Mouse (Mus musculus): Measurements from ENCODE around the gene Olfr697. TPM values are rescaled to one million over a fixed set of nuclear protein-coding genes. Genes with fewer than 3 reads are reported as not detected.

The Olfr697 gene
- polyA plus RNA-seq, 1 experiment, result not detected

GRCm38 (mm10) chr7:106692976-106693375 lies 49.3 kb downstream of the Olfr697 start:
- DNase-seq (ENCODE audit: low read depth), result no peak
- no peak for TF ChIP-seq CTCF (IDR thresholded peaks at IDR 0.05; ENCODE audit: borderline replicate concordance, extremely low read depth, insufficient read depth, insufficient read length)
- TF ChIP-seq POLR2A (IDR thresholded peaks at IDR 0.05; ENCODE audit: borderline replicate concordance, extremely low read depth, insufficient read depth, insufficient read length, poor library complexity, severe bottlenecking), result no peak

GRCm38 (mm10) chr7:106691714-106692113 lies 50.5 kb downstream of the Olfr697 start, which contains the start of gene Olfr694:
Olfr694 (minus strand) TSS chr7:106691814.
- no peak for DNase-seq (ENCODE audit: low read depth)
- TF ChIP-seq CTCF (IDR thresholded peaks at IDR 0.05; ENCODE audit: borderline replicate concordance, extremely low read depth, insufficient read depth, insufficient read length), result no peak
- TF ChIP-seq POLR2A (IDR thresholded peaks at IDR 0.05; ENCODE audit: borderline replicate concordance, extremely low read depth, insufficient read depth, insufficient read length, poor library complexity, severe bottlenecking), result no peak

Other genes starting within 250 kb of the Olfr697 start
- gene Olfr693, start 61.9 kb downstream of the Olfr697 start, polyA plus RNA-seq (2012; rRNA removed), result 0.01 TPM in 1 of 2 replicates, not detected in the other
- gene Olfr694, start 50.6 kb downstream of the Olfr697 start, polyA plus RNA-seq (2012; rRNA removed), result not detected in 2 replicates
- not detected in 2 replicates for gene Olfr695, start 26.0 kb downstream of the Olfr697 start, polyA plus RNA-seq (2012; rRNA removed)
- not detected in 2 replicates for gene Olfr698, start 13.0 kb upstream of the Olfr697 start, polyA plus RNA-seq (2012; rRNA removed)
- not detected in 2 replicates for gene Olfr699, start 50.8 kb upstream of the Olfr697 start, polyA plus RNA-seq (2012; rRNA removed)
- not detected in 2 replicates for gene Olfr700, start 66.4 kb upstream of the Olfr697 start, polyA plus RNA-seq (2012; rRNA removed)
- gene Olfr701, start 71.7 kb upstream of the Olfr697 start, polyA plus RNA-seq (2012; rRNA removed), result not detected in 2 replicates
- not detected in 2 replicates for gene Olfr702, start 91.5 kb upstream of the Olfr697 start, polyA plus RNA-seq (2012; rRNA removed)
- gene Olfr703, start 100.9 kb upstream of the Olfr697 start, polyA plus RNA-seq (2012; rRNA removed), result not detected in 2 replicates
- not detected in 2 replicates for gene Olfr704, start 120.7 kb upstream of the Olfr697 start, polyA plus RNA-seq (2012; rRNA removed)
- not detected in 2 replicates for gene Olfr705, start 134.4 kb upstream of the Olfr697 start, polyA plus RNA-seq (2012; rRNA removed)
- gene Olfr706, start 145.7 kb upstream of the Olfr697 start, polyA plus RNA-seq (2012; rRNA removed), result not detected in 2 replicates
- not detected in 2 replicates for gene Olfr707, start 158.8 kb upstream of the Olfr697 start, polyA plus RNA-seq (2012; rRNA removed)
- not detected in 2 replicates for gene Olfr1532-ps1, start 165.6 kb upstream of the Olfr697 start, polyA plus RNA-seq (2012; rRNA removed)
- not detected in 2 replicates for gene Olfr709-ps1, start 189.8 kb upstream of the Olfr697 start, polyA plus RNA-seq (2012; rRNA removed)
- not detected in 2 replicates for gene Olfr710, start 205.9 kb upstream of the Olfr697 start, polyA plus RNA-seq (2012; rRNA removed)
- not detected in 2 replicates for gene Olfr6, start 221.5 kb upstream of the Olfr697 start, polyA plus RNA-seq (2012; rRNA removed)
- gene Olfr711, start 233.0 kb upstream of the Olfr697 start, polyA plus RNA-seq (2012; rRNA removed), result not detected in 2 replicates